Mouse (Mus musculus): ENCODE measurements around the gene Fndc4. TPM values are rescaled to one million over a fixed set of nuclear protein-coding genes. Genes with fewer than 3 reads are reported as not detected.

Fndc4 gene
- polyA plus RNA-seq, 1 experiment from 2014 or later, result 5.2 TPM

GRCm38 (mm10) chr5:31253806-31254205 lies 42.1 kb downstream of the Fndc4 start:
- ATAC-seq (ENCODE audit: low read depth), result no peak
- Histone ChIP-seq H3K9me3 (replicated peaks; ENCODE audit: control insufficient read depth, low read length) (no peaks in the 10 kb centered on the region), H3K4me2 (ENCODE audit: low read depth, low read length) (no peak overlapping the region), H3K27ac (ENCODE audit: low read length) (no peak overlapping the region), H3K4me1 (ENCODE audit: control insufficient read depth, low read depth, low read length) (peaks cover 3% of the 10 kb centered on the region), H3K27me3 (ENCODE audit: control insufficient read depth, insufficient read depth, low read depth, low read length) (no peaks in the 10 kb centered on the region), H3K4me3 (ENCODE audit: low read depth, low read length) (no peak overlapping the region), H3K36me3 (ENCODE audit: control insufficient read depth, insufficient read depth) (peaks cover 21% of the 10 kb centered on the region), H3K9ac (ENCODE audit: low read depth, low read length) (no peak overlapping the region)
- WGBS (ENCODE audit: insufficient replicate concordance), result 86% methylated on average over 8 of the region's 8 CpGs

- Histone ChIP-seq H3K9me3 (replicated peaks; ENCODE audit: control insufficient read depth, low read length) (no peaks in the 10 kb centered on the region), H3K27ac (ENCODE audit: low read length) (no peak overlapping the region), H3K27me3 (ENCODE audit: control insufficient read depth, insufficient read depth, low read depth, low read length) (no peaks in the 10 kb centered on the region), H3K4me1 (ENCODE audit: control insufficient read depth, low read depth, low read length) (peaks cover 3% of the 10 kb centered on the region), H3K4me3 (ENCODE audit: low read depth, low read length) (no peak overlapping the region), H3K4me2 (ENCODE audit: low read depth, low read length) (no peak overlapping the region), H3K9ac (ENCODE audit: low read depth, low read length) (no peak overlapping the region), H3K36me3 (ENCODE audit: control insufficient read depth, insufficient read depth) (peaks cover 25% of the 10 kb centered on the region)
- ATAC-seq (ENCODE audit: low read depth), result no peak
- 77% methylated on average over 16 of the region's 16 CpGs for WGBS (ENCODE audit: insufficient replicate concordance)
Measured at GRCm38 (mm10) chr5:31252795-31253545, 42.9 kb downstream of the Fndc4 start.

- H3K4me2 ChIP-seq (ENCODE audit: low read depth, low read length), result peak overlapping the region; percentile 60
- peaks cover 31% of the 10 kb centered on the region for H3K36me3 ChIP-seq (ENCODE audit: control insufficient read depth, insufficient read depth)
- WGBS (ENCODE audit: insufficient replicate concordance), result 68% methylated on average over 10 of the region's 10 CpGs
- H3K27me3 ChIP-seq (ENCODE audit: control insufficient read depth, insufficient read depth, low read depth, low read length), result no peaks in the 10 kb centered on the region
- ATAC-seq (ENCODE audit: low read depth), result no peak
- peaks cover 3% of the 10 kb centered on the region for H3K4me1 ChIP-seq (ENCODE audit: control insufficient read depth, low read depth, low read length)
- no peak overlapping the region for H3K9ac ChIP-seq (ENCODE audit: low read depth, low read length)
- no peaks in the 10 kb centered on the region for H3K9me3 ChIP-seq (replicated peaks; ENCODE audit: control insufficient read depth, low read length)
- H3K4me3 ChIP-seq (ENCODE audit: low read depth, low read length), result peak overlapping the region; percentile 53
- no peak overlapping the region for H3K27ac ChIP-seq (ENCODE audit: low read length)
Measured at GRCm38 (mm10) chr5:31252151-31252550, 43.7 kb downstream of the Fndc4 start.

- Histone ChIP-seq H3K4me2 (ENCODE audit: low read depth, low read length) (peak within 1 kb of the TSS; percentile 60), H3K4me3 (ENCODE audit: low read depth, low read length) (peak within 1 kb of the TSS; percentile 53)
Measured at GRCm38 (mm10) chr5:31251541-31252101, 44.3 kb downstream of the Fndc4 start, which contains the start of gene Krtcap3. Gene Krtcap3, plus strand, starts transcription at chr5:31251691.

GRCm38 (mm10) chr5:31250716-31251115 lies 45.2 kb downstream of the Fndc4 start:
- no peaks in the 10 kb centered on the region for H3K9me3 ChIP-seq (replicated peaks; ENCODE audit: control insufficient read depth, low read length)
- H3K4me3 ChIP-seq (ENCODE audit: low read depth, low read length), result no peak overlapping the region
- H3K27me3 ChIP-seq (ENCODE audit: control insufficient read depth, insufficient read depth, low read depth, low read length), result no peaks in the 10 kb centered on the region
- no peak overlapping the region for H3K9ac ChIP-seq (ENCODE audit: low read depth, low read length)
- 73% methylated on average over 4 of the region's 4 CpGs for WGBS (ENCODE audit: insufficient replicate concordance)
- H3K4me2 ChIP-seq (ENCODE audit: low read depth, low read length), result no peak overlapping the region
- H3K4me1 ChIP-seq (ENCODE audit: control insufficient read depth, low read depth, low read length), result peaks cover 3% of the 10 kb centered on the region
- peaks cover 36% of the 10 kb centered on the region for H3K36me3 ChIP-seq (ENCODE audit: control insufficient read depth, insufficient read depth)
- ATAC-seq (ENCODE audit: low read depth), result no peak
- H3K27ac ChIP-seq (ENCODE audit: low read length), result no peak overlapping the region

More at GRCm38 (mm10) chr5:31251541-31252101, 44.3 kb downstream of the Fndc4 start, which contains the start of gene Krtcap3:
- Histone ChIP-seq H3K36me3 (ENCODE audit: control insufficient read depth, insufficient read depth) (peaks cover 31% of the 10 kb centered on the region), H3K9ac (ENCODE audit: low read depth, low read length) (peak within 1 kb of the TSS; percentile 24; the same call in 1 of the 2 replicates), H3K4me1 (ENCODE audit: control insufficient read depth, low read depth, low read length) (peaks cover 3% of the 10 kb centered on the region), H3K27ac (ENCODE audit: low read length) (no peak within 1 kb of the TSS), H3K9me3 (replicated peaks; ENCODE audit: control insufficient read depth, low read length) (no peaks in the 10 kb centered on the region), H3K27me3 (ENCODE audit: control insufficient read depth, insufficient read depth, low read depth, low read length) (no peaks in the 10 kb centered on the region)
- ATAC-seq (ENCODE audit: low read depth), result peak; percentile 83
- 61% methylated on average over 47 of the region's 47 CpGs for WGBS (ENCODE audit: insufficient replicate concordance)

Other genes starting within 250 kb of the Fndc4 start
- 63.8 and 67.9 TPM in 2 replicates for gene Atraid, start 247.8 kb downstream of the Fndc4 start, polyA plus RNA-seq (2015; fragmentation: Nextera tagmentation; extraction: Ambion mirVana)
- gene Slc5a6, start 247.2 kb downstream of the Fndc4 start, polyA plus RNA-seq (2015; fragmentation: Nextera tagmentation; extraction: Ambion mirVana), result 3.1 and 4.8 TPM in 2 replicates
- 13.0 and 14.2 TPM in 2 replicates for gene Cad, start 241.3 kb downstream of the Fndc4 start, polyA plus RNA-seq (2015; fragmentation: Nextera tagmentation; extraction: Ambion mirVana)
- not detected in 2 replicates for gene Dnajc5g, start 189.8 kb downstream of the Fndc4 start, polyA plus RNA-seq (2015; fragmentation: Nextera tagmentation; extraction: Ambion mirVana)
- gene Slc30a3, start 187.8 kb downstream of the Fndc4 start, polyA plus RNA-seq (2015; fragmentation: Nextera tagmentation; extraction: Ambion mirVana), result 0.39 and 0.48 TPM in 2 replicates
- gene Trim54, start 179.4 kb downstream of the Fndc4 start, polyA plus RNA-seq (2015; fragmentation: Nextera tagmentation; extraction: Ambion mirVana), result 0.41 and 0.57 TPM in 2 replicates
- gene Ucn, start 157.3 kb downstream of the Fndc4 start, polyA plus RNA-seq (2015; fragmentation: Nextera tagmentation; extraction: Ambion mirVana), result not detected in 2 replicates
- gene Mpv17, start 141.8 kb downstream of the Fndc4 start, polyA plus RNA-seq (2015; fragmentation: Nextera tagmentation; extraction: Ambion mirVana), result 20.7 and 21.5 TPM in 2 replicates
- gene Gm29609, start 116.2 kb downstream of the Fndc4 start, polyA plus RNA-seq (2015; fragmentation: Nextera tagmentation; extraction: Ambion mirVana), result 0.33 and 0.74 TPM in 2 replicates
- 29.3 and 32.2 TPM in 2 replicates for gene Gtf3c2, start 115.9 kb downstream of the Fndc4 start, polyA plus RNA-seq (2015; fragmentation: Nextera tagmentation; extraction: Ambion mirVana)
- 36.0 and 36.8 TPM in 2 replicates for gene Snx17, start 102.9 kb downstream of the Fndc4 start, polyA plus RNA-seq (2015; fragmentation: Nextera tagmentation; extraction: Ambion mirVana)
- gene Eif2b4, start 102.7 kb downstream of the Fndc4 start, polyA plus RNA-seq (2015; fragmentation: Nextera tagmentation; extraction: Ambion mirVana), result 38.5 and 42.2 TPM in 2 replicates
- gene Zfp513, start 93.8 kb downstream of the Fndc4 start, polyA plus RNA-seq (2015; fragmentation: Nextera tagmentation; extraction: Ambion mirVana), result 1.8 and 2.6 TPM in 2 replicates
- 90.8 and 97.8 TPM in 2 replicates for gene Ppm1g, start 75.4 kb downstream of the Fndc4 start, polyA plus RNA-seq (2015; fragmentation: Nextera tagmentation; extraction: Ambion mirVana)
- 44.4 and 44.9 TPM in 2 replicates for gene Nrbp1, start 55.2 kb downstream of the Fndc4 start, polyA plus RNA-seq (2015; fragmentation: Nextera tagmentation; extraction: Ambion mirVana)
- gene Gm9970, start 54.8 kb downstream of the Fndc4 start, polyA plus RNA-seq (2015; fragmentation: Nextera tagmentation; extraction: Ambion mirVana), result not detected in 2 replicates
- 4.8 and 4.9 TPM in 2 replicates for gene Krtcap3, start 44.4 kb downstream of the Fndc4 start, polyA plus RNA-seq (2015; fragmentation: Nextera tagmentation; extraction: Ambion mirVana)
- gene Ift172, start 5.0 kb downstream of the Fndc4 start, polyA plus RNA-seq (2015; fragmentation: Nextera tagmentation; extraction: Ambion mirVana), result 4.5 and 5.1 TPM in 2 replicates
- 31.1 and 39.4 TPM in 2 replicates for gene Gckr, start 1.4 kb upstream of the Fndc4 start, polyA plus RNA-seq (2015; fragmentation: Nextera tagmentation; extraction: Ambion mirVana)
- gene Zfp512, start 156.4 kb upstream of the Fndc4 start, polyA plus RNA-seq (2015; fragmentation: Nextera tagmentation; extraction: Ambion mirVana), result 13.3 and 14.2 TPM in 2 replicates
- not detected in 2 replicates for gene 4930548H24Rik, start 189.7 kb upstream of the Fndc4 start, polyA plus RNA-seq (2015; fragmentation: Nextera tagmentation; extraction: Ambion mirVana)
- gene Gpn1, start 198.7 kb upstream of the Fndc4 start, polyA plus RNA-seq (2015; fragmentation: Nextera tagmentation; extraction: Ambion mirVana), result 14.4 and 14.6 TPM in 2 replicates
- gene Slc4a1ap, start 230.9 kb upstream of the Fndc4 start, polyA plus RNA-seq (2015; fragmentation: Nextera tagmentation; extraction: Ambion mirVana), result 10.6 and 11.0 TPM in 2 replicates
- gene Supt7l, start 231.7 kb upstream of the Fndc4 start, polyA plus RNA-seq (2015; fragmentation: Nextera tagmentation; extraction: Ambion mirVana), result 7.5 and 8.4 TPM in 2 replicates